Mouse (Mus musculus) liver, adult 10 weeks (tissue): ENCODE measurements around the gene Mpc1. TPM values are rescaled to one million over a fixed set of nuclear protein-coding genes. Genes with fewer than 3 reads are reported as not detected.

Experiments
- polyA plus RNA-seq: library from polyadenylated mRNA; stranded (reverse); fragments of 350-450 nt; fragmentation: Illumina TruSeq; extraction: RNeasy Lipid Tissue Mini Kit (QIAGEN cat#74804); gene quantifications from one replicate; pipeline ENCODE4 v1.2.3, GENCODE M21; 2014; ENCODE audit warnings: low read depth, low replicate concordance

Gene Mpc1
- polyA plus RNA-seq, result 931 TPM

GRCm38 (mm10) chr17:8282821-8283525, at the start of gene Mpc1:
Mpc1 (plus strand) TSS chr17:8282904.

GRCm38 (mm10) chr17:8235743-8236142, 47.0 kb upstream of the Mpc1 start, which contains the start of gene Ccr6:
Ccr6 (plus strand) TSS chr17:8236043.

GRCm38 (mm10) chr17:8310838-8311614, 28.3 kb downstream of the Mpc1 start, which contains the start of gene Sft2d1:
Sft2d1 (plus strand) TSS chr17:8311102.

GRCm38 (mm10) chr17:8337159-8337558, 54.5 kb downstream of the Mpc1 start, which contains the start of gene Prr18:
Prr18 (plus strand) TSS chr17:8337459.

Other genes starting within 250 kb of the Mpc1 start
- not detected for gene Gm49673, start 135.1 kb upstream of the Mpc1 start, polyA plus RNA-seq
- gene Rnaset2a, start 134.8 kb upstream of the Mpc1 start, polyA plus RNA-seq, result 11.4 TPM
- 19.2 TPM for gene Fgfr1op, start 117.4 kb upstream of the Mpc1 start, polyA plus RNA-seq
- gene Ccr6, start 46.9 kb upstream of the Mpc1 start, polyA plus RNA-seq, result not detected
- 82.6 TPM for gene Sft2d1, start 28.2 kb downstream of the Mpc1 start, polyA plus RNA-seq
- gene Prr18, start 54.6 kb downstream of the Mpc1 start, polyA plus RNA-seq, result not detected
- not detected for gene T2, start 73.1 kb downstream of the Mpc1 start, polyA plus RNA-seq
- not detected for gene T, start 151.5 kb downstream of the Mpc1 start, polyA plus RNA-seq
- gene Pde10a, start 242.5 kb downstream of the Mpc1 start, polyA plus RNA-seq, result 0.13 TPM